ENCODE assay signal across 29 mouse cellular contexts in genomic region chr15:28740591-28740990, GRCm38 (mm10).
"Had no signal": no experiment of that assay in that cellular context is flagged by ENCODE, and none has a peak within 500 bp of the region (broad histone marks: within the 10 kb centered on the region; RNA-seq: fewer than 3 reads in every experiment).

No protein-coding gene starts in this region.

- H3K36me3 ChIP-seq: heart, embryonic 13.5 days; heart, embryonic 15.5 days; hindbrain, embryonic 13.5 days; hindbrain, embryonic 15.5 days; kidney, embryonic 15.5 days; limb, embryonic 12.5 days; liver, embryonic 13.5 days; liver, embryonic 15.5 days had no signal

- H3K4me2 ChIP-seq: heart, embryonic 11.5 days; heart, embryonic 13.5 days; heart, embryonic 15.5 days; hindbrain, embryonic 13.5 days; hindbrain, embryonic 15.5 days; kidney, embryonic 15.5 days; limb, embryonic 12.5 days; liver, embryonic 11.5 days; liver, embryonic 13.5 days; liver, embryonic 15.5 days had no signal

- ATAC-seq: hindbrain, postnatal 0 days; intestine, embryonic 16.5 days; liver, postnatal 0 days had no signal

- H3K4me1 ChIP-seq: heart, embryonic 13.5 days; heart, embryonic 15.5 days; hindbrain, embryonic 13.5 days; hindbrain, embryonic 15.5 days; kidney, embryonic 15.5 days; limb, embryonic 12.5 days; liver, embryonic 13.5 days; liver, embryonic 15.5 days had no signal

- H3K4me3 ChIP-seq: heart, adult 2 months; heart, embryonic 13.5 days; heart, embryonic 15.5 days; hindbrain, embryonic 13.5 days; hindbrain, embryonic 15.5 days; kidney, embryonic 15.5 days; limb, embryonic 12.5 days; liver, embryonic 13.5 days; liver, embryonic 15.5 days had no signal

- H3K9me3 ChIP-seq: heart, embryonic 13.5 days; heart, embryonic 15.5 days; hindbrain, embryonic 13.5 days; hindbrain, embryonic 15.5 days; kidney, embryonic 15.5 days; limb, embryonic 12.5 days; liver, embryonic 13.5 days; liver, embryonic 15.5 days had no signal

- H3K9ac ChIP-seq: heart, embryonic 13.5 days; heart, embryonic 15.5 days; hindbrain, embryonic 13.5 days; hindbrain, embryonic 15.5 days; kidney, embryonic 15.5 days; limb, embryonic 12.5 days; liver, embryonic 13.5 days; liver, embryonic 15.5 days; liver, postnatal 0 days had no signal

- H3K27me3 ChIP-seq: heart, embryonic 13.5 days; heart, embryonic 15.5 days; hindbrain, embryonic 13.5 days; hindbrain, embryonic 15.5 days; kidney, embryonic 15.5 days; limb, embryonic 12.5 days; liver, embryonic 13.5 days; liver, embryonic 15.5 days had no signal

- DNase-seq: gastrocnemius, postnatal 14 days; gastrocnemius, postnatal 36 days; heart, adult 11 months; heart, adult 2 months; heart, postnatal 14 days; heart, postnatal 36 days; kidney, adult 11 months; kidney, adult 2 months; kidney, adult 9 months; kidney, postnatal 14 days; kidney, postnatal 36 days; layer of hippocampus, postnatal 36 days; left cerebral cortex, postnatal 4 days; liver; liver, embryonic 13.5 days; liver, postnatal 0 days; lung, adult 2 months had no signal

- H3K27ac ChIP-seq: heart, adult 2 months; heart, embryonic 13.5 days; heart, embryonic 15.5 days; hindbrain, embryonic 13.5 days; hindbrain, embryonic 15.5 days; hindbrain, postnatal 0 days; kidney, embryonic 15.5 days; kidney, postnatal 0 days; limb, embryonic 12.5 days; liver, embryonic 13.5 days; liver, embryonic 15.5 days had no signal
